In the genomic region with DNA sequence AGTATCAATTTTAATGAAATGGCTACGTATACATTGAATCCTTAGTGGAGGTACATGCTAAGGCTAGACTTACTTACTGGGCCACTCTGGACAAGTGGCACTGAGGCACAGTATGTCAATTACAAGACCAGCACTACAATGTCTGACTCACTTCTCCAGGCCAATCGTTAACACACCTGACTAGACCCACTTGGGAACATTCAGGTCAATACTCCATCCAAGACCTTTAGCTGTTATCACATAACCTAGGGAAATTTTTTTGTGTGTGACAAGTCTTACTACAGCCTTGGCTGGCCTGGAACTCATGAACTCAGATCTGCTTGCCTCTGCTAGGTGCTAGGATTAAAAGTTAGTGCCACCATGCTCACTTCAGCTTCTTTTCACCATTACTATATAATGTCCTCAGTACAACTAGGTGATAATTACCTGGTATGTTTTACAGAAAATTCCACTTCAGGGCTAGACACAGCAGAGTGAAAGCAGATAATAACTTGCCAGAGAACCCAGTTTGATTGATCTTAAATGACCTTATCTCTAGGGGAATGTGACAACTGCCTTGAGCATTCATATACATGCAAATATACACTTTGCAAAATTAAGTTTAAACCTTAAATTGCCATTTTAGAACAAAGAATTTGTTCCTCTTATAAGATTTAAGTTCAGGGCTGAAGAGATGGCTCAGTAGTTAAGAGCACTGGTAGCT, we compare ENCODE assay signal across 11 mouse cellular contexts. TPM values are rescaled to one million over a fixed set of nuclear protein-coding genes. Genes with fewer than 3 reads are reported as not detected.
DNase-seq lines count a peak whose midpoint lies in the region; TF ChIP-seq lines count a peak whose summit lies in the region.
"Had no signal": no experiment of that assay in that cellular context is flagged by ENCODE, and none has a peak within 500 bp of the region (broad histone marks: within the 10 kb centered on the region; RNA-seq: fewer than 3 reads in every experiment).

No protein-coding gene starts in this region.

- H3K9me3 ChIP-seq in forebrain, embryonic 10.5 days: no peaks in the 10 kb centered on the region

- 18% methylated on average over 2 of the region's 2 CpGs for WGBS in liver, adult 2 months
- 90% methylated on average over 2 of the region's 2 CpGs for WGBS in forebrain, embryonic 10.5 days

- no peak for TF ChIP-seq CTCF in liver, adult 2 months (IDR thresholded peaks at IDR 0.05; ENCODE audit: low read depth, low read length)
- no peak for TF ChIP-seq CTCF in embryonic fibroblast, embryonic 13.5 days (IDR thresholded peaks at IDR 0.05; ENCODE audit: borderline replicate concordance, insufficient read depth, low read length)

- H3K36me3 ChIP-seq in liver, adult 2 months (ENCODE audit: control insufficient read depth, insufficient read depth, low read length): peaks cover 23% of the 10 kb centered on the region
- H3K36me3 ChIP-seq in forebrain, embryonic 10.5 days (replicated peaks): peaks cover 36% of the 10 kb centered on the region

- peaks cover 8% of the 10 kb centered on the region for H3K4me1 ChIP-seq in liver, adult 2 months (ENCODE audit: control insufficient read depth, insufficient read depth, low read length)
- no peaks in the 10 kb centered on the region for H3K4me1 ChIP-seq in embryonic fibroblast, embryonic 13.5 days (ENCODE audit: control insufficient read depth, insufficient read depth, low read length)
- peaks cover 16% of the 10 kb centered on the region for H3K4me1 ChIP-seq in forebrain, embryonic 10.5 days

- 0 out of 2 replicates have a peak, but pooled peaks have one; percentile 4 for TF ChIP-seq POLR2A in liver, adult 2 months (IDR thresholded peaks at IDR 0.05; ENCODE audit: extremely low read depth, insufficient read depth, low read length)
- peak; percentile 71 for TF ChIP-seq POLR2A in embryonic fibroblast, embryonic 13.5 days (IDR thresholded peaks at IDR 0.05; ENCODE audit: low read depth, low read length)

- H3K27ac ChIP-seq in liver, adult 2 months (replicated peaks; ENCODE audit: insufficient read depth, low read depth, low read length): 0 out of 2 replicates have a peak overlapping the region, but pooled peaks have one; percentile 8
- H3K27ac ChIP-seq in embryonic fibroblast, embryonic 13.5 days (ENCODE audit: insufficient read depth, low read length): no peak overlapping the region; the same call in 1 of the 2 replicates
- H3K27ac ChIP-seq in forebrain, embryonic 10.5 days: no peak overlapping the region
- H3K27ac ChIP-seq: hindbrain, embryonic 14.5 days had no signal

- no peaks in the 10 kb centered on the region for H3K27me3 ChIP-seq in liver, adult 2 months (ENCODE audit: control insufficient read depth, insufficient read depth, low read length)
- no peaks in the 10 kb centered on the region for H3K27me3 ChIP-seq in forebrain, embryonic 10.5 days (ENCODE audit: poor library complexity, severe bottlenecking)

- H3K9ac ChIP-seq in liver, adult 2 months (ENCODE audit: low read depth, low read length): peak overlapping the region; percentile 52
- H3K9ac ChIP-seq: hindbrain, embryonic 14.5 days; lung, embryonic 14.5 days had no signal

- peaks cover 15% of the 10 kb centered on the region for H3K79me2 ChIP-seq in liver, adult 2 months (ENCODE audit: control insufficient read depth, insufficient read depth, low read length)

- DNase-seq in heart, adult 11 months: peak; percentile 78
- no peak for DNase-seq in heart, adult 18-20 months
- DNase-seq in liver, adult 2 months (ENCODE audit: extremely low read depth, low read depth, low spot score): peak; percentile 83
- DNase-seq in liver: no peak
- DNase-seq in CD4-positive helper T cell, adult 2 months (ENCODE audit: low read depth, low spot score): peak; percentile 48
- DNase-seq in layer of hippocampus, postnatal 10 days (ENCODE audit: low spot score in 2 of 2): no peak
- no peak for DNase-seq in forebrain, embryonic 10.5 days (ENCODE audit: extremely low spot score, low spot score)
- DNase-seq: left cerebral cortex, postnatal 4 days; lung, embryonic 14.5 days had no signal

- peak overlapping the region; percentile 21; the same call in 1 of the 2 replicates for H3K4me3 ChIP-seq in liver, adult 2 months (ENCODE audit: insufficient read depth, low read depth, low read length)
- H3K4me3 ChIP-seq in embryonic fibroblast, embryonic 13.5 days (ENCODE audit: insufficient read depth, low read length): peak overlapping the region; percentile 57
- no peak overlapping the region for H3K4me3 ChIP-seq in forebrain, embryonic 10.5 days

RNA-seq across cellular contexts. Expression of a gene that starts 4.5 kb away (rescaled TPM):
- under 1 TPM in 1 of 2 experiments, not detected in 1; 0.23 TPM for total RNA-seq in heart, adult 18-20 months (2021)
- total RNA-seq in liver, adult 2 months (2014; rRNA removed): 0.13 TPM in 1 of 2 replicates, not detected in the other
- 0.16 and 0.24 TPM in 2 replicates for polyA plus RNA-seq in liver, adult 2 months (2012; rRNA removed)
- polyA plus RNA-seq in embryonic fibroblast, embryonic 13.5 days (2011; ENCODE audit: insufficient read length, low read depth, missing spikeins): not detected in 2 replicates
- under 1 TPM in 1 of 2 experiments, not detected in 1; 0.27 TPM for total RNA-seq in layer of hippocampus, postnatal 10 days (2021)
- polyA plus RNA-seq in forebrain, embryonic 10.5 days (2016; fragmentation: Nextera tagmentation; extraction: Ambion mirVana): 0.21 and 0.38 TPM in 2 replicates

RNA-seq across cellular contexts. Expression of a gene that starts 5.3 kb away (rescaled TPM):
- total RNA-seq in heart, adult 18-20 months (2021): 1,000 to 10,000 TPM; 1,625 to 1,638 TPM
- 634 and 1,049 TPM in 2 replicates for total RNA-seq in liver, adult 2 months (2014; rRNA removed)
- 990 and 1,297 TPM in 2 replicates for polyA plus RNA-seq in liver, adult 2 months (2012; rRNA removed)
- polyA plus RNA-seq in embryonic fibroblast, embryonic 13.5 days (2011; ENCODE audit: insufficient read length, low read depth, missing spikeins): 543 and 665 TPM in 2 replicates
- total RNA-seq in layer of hippocampus, postnatal 10 days (2021): 100 to 1,000 TPM; 760 to 831 TPM
- polyA plus RNA-seq in forebrain, embryonic 10.5 days (2016; fragmentation: Nextera tagmentation; extraction: Ambion mirVana): 931 and 967 TPM in 2 replicates

RNA-seq across cellular contexts. Expression of a gene that starts 43.8 kb away (rescaled TPM):
- 10 to 100 TPM; 26.6 to 34.7 TPM for total RNA-seq in heart, adult 18-20 months (2021)
- 72.4 and 108 TPM in 2 replicates for total RNA-seq in liver, adult 2 months (2014; rRNA removed)
- polyA plus RNA-seq in liver, adult 2 months (2012; rRNA removed): 189 and 223 TPM in 2 replicates
- 46.8 and 47.8 TPM in 2 replicates for polyA plus RNA-seq in embryonic fibroblast, embryonic 13.5 days (2011; ENCODE audit: insufficient read length, low read depth, missing spikeins)
- 10 to 100 TPM; 55.4 to 56.7 TPM for total RNA-seq in layer of hippocampus, postnatal 10 days (2021)
- polyA plus RNA-seq in forebrain, embryonic 10.5 days (2016; fragmentation: Nextera tagmentation; extraction: Ambion mirVana): 51.3 and 54.5 TPM in 2 replicates

RNA-seq across cellular contexts. Expression of a gene that starts 49.3 kb away (rescaled TPM):
- total RNA-seq in heart, adult 18-20 months (2021): 10 to 100 TPM; 13.4 to 14.1 TPM
- 3.8 and 5.6 TPM in 2 replicates for total RNA-seq in liver, adult 2 months (2014; rRNA removed)
- 12.0 and 14.0 TPM in 2 replicates for polyA plus RNA-seq in liver, adult 2 months (2012; rRNA removed)
- 18.6 and 27.6 TPM in 2 replicates for polyA plus RNA-seq in embryonic fibroblast, embryonic 13.5 days (2011; ENCODE audit: insufficient read length, low read depth, missing spikeins)
- 10 to 100 TPM; 13.3 TPM for total RNA-seq in layer of hippocampus, postnatal 10 days (2021)
- polyA plus RNA-seq in forebrain, embryonic 10.5 days (2016; fragmentation: Nextera tagmentation; extraction: Ambion mirVana): 21.4 and 22.2 TPM in 2 replicates

RNA-seq across cellular contexts. Expression of a gene that starts 56.7 kb away (rescaled TPM):
- total RNA-seq in heart, adult 18-20 months (2021): 10 to 100 TPM; 50.9 to 54.5 TPM
- 7.7 and 8.8 TPM in 2 replicates for total RNA-seq in liver, adult 2 months (2014; rRNA removed)
- polyA plus RNA-seq in liver, adult 2 months (2012; rRNA removed): 18.3 and 23.0 TPM in 2 replicates
- polyA plus RNA-seq in embryonic fibroblast, embryonic 13.5 days (2011; ENCODE audit: insufficient read length, low read depth, missing spikeins): 30.2 and 37.5 TPM in 2 replicates
- 10 to 100 TPM; 82.6 to 87.9 TPM for total RNA-seq in layer of hippocampus, postnatal 10 days (2021)
- 56.5 and 57.6 TPM in 2 replicates for polyA plus RNA-seq in forebrain, embryonic 10.5 days (2016; fragmentation: Nextera tagmentation; extraction: Ambion mirVana)

Comparison
In these comparisons a context has a peak if more than half of its experiments do, and no peak if none do; other contexts are left out.
1. DNase-seq: peak in heart, adult 11 months (single experiment), liver, adult 2 months (single experiment) and CD4-positive helper T cell, adult 2 months (single experiment); none in heart, adult 18-20 months (0 of 2), liver (single experiment), layer of hippocampus, postnatal 10 days (0 of 2) and forebrain, embryonic 10.5 days (single experiment).